Mouse (Mus musculus) kidney, adult 8-10 months (tissue): Measurements from ENCODE around the gene Cdh20.
"Not testable (repeated sequence)": the region's sequence is repeated elsewhere in the genome, so short reads cannot be mapped to it uniquely, and the experiment has no call there.

Experiments used
- DNase-seq, 2 experiments: peaks; one replicate each; pipeline ENCODE4 v3.0.0; 2022

Gene Cdh20

DNA sequence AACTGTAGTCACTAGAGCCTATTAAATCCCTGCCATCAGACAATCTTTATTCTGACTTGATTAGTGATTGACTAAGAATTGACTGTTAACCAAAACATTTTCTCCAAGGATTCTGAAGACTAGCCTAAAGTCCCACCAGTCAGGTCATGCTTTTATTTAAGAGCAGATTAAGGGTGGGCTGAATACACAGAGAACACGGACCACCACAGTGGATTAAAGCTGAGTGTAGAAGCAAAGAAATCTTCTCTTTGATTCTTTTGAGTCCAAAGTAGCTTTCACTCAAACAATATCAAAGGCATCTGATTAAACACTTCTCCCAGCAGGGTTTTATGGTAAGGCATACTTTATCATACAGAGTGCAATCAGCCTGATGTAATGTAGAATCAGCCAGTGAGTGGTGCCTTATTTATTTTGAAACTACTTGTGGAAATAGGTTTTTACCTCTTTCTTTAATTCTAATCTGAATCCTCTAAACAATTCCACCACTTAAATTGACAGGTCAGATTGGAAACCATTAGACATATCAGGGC lies 149.0 kb downstream of the Cdh20 start:
- no peak for DNase-seq

DNA sequence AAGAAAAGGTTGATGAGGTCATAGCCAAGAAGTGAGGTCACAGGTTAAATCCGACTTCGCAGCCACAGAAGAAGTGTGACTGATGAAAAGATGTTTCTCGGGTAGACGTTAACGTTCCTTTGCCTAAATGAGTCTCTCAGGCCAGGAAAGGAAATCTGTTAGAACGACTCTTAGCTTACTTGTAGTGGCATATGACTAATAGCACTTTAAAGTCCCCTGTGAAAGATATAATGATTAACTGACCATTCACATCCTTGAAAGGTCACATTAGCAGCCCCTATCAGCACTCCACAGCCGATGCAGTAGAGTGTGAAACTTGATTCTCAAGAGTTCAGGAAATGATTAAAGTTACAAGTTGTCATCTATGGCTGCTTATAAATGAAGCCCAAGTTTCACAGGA lies 164.7 kb downstream of the Cdh20 start:
- no peak for DNase-seq

DNA sequence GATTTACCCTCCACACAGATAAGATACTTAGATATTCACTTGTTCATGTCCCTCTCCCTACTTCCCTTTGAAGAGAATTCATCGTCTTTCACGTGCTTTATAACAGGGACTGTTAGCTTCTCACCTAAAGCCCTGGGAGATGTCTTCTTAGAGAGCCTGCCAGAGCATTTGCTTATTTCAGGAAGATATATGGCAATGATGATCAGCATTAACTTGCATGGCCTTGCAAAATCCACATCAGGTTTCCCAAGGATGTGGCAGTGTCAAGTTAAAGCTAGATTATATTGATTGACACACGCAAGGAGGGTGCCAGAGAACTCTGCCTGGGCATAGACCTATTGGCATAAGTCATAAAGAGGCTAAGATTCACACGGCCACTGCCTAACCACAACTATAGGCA lies 168.6 kb downstream of the Cdh20 start:
- DNase-seq: no peak

DNA sequence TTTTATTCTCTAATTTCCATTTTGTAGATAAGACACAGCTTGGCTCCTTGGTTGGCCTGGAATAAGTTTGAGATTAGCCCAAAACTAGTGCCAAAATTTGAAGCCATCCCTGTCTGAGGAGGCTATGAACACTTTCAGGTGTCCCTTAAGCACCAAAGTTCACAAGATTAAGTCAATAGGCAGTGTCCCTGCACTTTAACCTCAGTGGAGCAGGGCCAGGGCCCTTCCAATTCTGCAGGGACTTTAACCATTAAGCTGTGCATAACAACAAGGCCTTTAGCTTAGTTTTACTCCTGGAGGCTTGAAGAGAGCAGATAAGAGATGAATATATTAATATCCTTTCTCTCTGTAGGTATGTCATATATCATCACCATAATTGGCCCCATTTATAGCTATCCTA lies 170.8 kb downstream of the Cdh20 start:
- DNase-seq: peak; percentile 34 to 57

DNA sequence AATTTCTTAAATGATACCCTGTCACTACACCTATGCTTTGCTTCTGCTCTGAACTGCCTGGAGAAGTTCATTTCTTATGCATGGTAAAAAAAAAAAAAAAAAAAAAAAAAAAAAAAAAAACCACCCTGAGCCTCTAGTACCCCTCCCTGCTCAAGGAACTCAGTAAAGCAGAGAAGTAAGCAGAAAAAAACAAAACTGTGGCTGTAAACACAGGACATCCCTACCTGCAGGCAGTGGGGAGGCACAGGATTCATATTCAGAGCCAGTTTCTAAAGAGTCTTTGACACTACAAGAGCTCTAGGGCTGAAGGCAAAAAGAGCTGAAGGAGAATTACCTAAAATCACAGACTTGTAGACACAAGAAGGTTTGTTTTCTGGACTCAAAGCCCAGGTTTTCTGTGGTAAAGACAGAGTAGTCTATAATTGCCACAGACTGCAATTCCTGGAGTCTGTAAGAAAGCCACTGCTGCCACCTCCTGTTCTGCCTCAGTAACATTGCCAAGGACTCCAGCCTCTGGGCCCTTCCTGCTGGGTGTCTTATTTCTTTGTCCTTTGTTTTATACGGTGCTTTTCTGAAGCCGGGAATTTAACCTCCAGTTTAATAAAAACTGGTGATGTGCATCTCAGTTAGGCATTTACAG lies 176.3 kb downstream of the Cdh20 start:
- peak in 1 of 2 experiments; percentile 29 for DNase-seq

DNA sequence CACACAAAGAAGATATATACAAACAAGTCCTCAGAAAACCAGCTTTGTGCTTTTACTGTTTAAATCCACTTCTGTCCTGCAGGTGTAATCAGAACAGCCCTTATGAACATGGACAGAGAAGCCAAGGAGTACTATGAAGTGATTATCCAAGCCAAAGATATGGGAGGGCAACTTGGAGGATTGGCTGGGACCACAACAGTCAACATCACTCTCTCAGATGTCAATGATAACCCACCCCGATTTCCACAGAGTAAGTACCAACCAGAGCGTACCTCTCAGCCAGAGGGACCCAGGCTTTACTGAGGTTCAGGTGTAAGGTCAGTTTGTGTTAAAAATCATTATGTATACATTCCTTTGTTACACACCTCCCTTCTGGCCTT lies 176.8 kb downstream of the Cdh20 start:
- DNase-seq: no peak

DNA sequence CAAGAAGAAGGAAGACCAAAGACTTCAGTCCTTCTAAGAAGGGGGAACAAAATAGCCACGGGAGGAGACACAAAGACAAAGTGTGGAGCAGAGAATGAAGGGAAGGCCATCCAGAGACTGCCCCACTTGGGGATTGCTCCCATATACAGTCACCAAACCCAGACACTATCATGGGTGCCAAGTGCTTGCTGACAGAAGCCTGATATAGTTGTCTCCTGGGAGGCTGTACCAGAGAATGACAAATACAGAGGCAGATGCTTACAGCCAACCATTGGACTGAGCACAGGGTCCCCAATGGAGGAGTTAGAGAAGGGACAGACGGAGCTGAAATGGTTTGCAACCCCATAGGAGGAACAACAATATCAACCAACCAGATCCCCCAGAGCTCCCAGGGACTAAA lies 181.3 kb downstream of the Cdh20 start:
- not testable (repeated sequence) for DNase-seq

DNA sequence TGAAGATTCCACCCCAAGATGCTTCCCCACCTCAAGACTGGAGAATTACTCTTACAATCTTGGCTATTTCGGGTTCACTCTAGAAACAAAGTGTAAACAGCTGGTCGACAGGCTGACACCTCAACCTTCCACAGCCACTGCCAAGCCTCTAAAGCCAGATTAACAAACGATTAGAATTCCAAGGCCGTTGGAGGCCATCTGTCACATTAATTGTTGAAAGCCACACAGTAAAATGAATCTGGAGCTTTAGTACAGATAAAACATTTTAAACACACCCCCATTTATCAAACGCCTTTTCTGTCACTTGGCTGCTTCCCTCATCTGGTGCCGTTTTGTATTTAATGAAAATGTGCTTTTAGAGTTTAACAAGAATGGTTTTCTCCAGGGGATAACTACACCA lies 188.7 kb downstream of the Cdh20 start:
- DNase-seq: no peak

DNA sequence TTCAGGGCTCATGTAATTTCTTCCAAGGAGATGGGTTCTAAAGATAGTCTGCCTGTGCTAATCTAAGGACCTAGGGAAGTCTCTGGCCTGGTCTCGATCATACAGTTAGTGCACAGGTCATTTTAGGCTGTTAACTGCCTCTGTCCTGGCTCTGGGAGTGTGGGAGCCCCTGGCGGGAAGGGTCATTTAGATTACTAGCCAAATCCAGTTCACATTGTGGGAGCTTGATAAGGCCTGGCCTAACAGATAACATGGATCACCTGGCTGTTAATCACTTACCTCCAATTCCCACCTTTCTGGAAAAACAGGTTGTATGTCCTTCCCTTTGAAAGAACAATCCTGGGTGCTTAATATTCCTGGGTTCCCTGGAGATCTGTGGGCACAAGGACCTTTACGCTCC lies 193.3 kb downstream of the Cdh20 start:
- no peak for DNase-seq

DNA sequence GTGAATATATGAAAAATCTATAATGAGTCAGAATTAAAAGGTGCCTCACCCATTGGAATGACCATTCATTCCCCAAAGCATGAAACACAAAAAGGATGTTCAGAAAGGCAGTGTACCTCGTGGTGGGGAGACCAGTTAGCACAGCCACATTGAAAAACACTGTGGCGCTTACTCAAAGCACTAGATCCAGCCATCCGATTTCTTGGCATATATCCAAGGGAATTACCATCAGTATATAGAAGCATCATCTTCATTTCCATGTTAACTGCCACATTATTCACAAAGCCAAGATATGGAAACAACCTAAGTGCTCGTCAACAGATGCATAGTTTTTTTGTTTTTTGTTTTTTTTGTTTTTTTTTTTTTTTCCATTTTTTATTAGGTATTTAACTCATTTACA lies 193.9 kb downstream of the Cdh20 start:
- DNase-seq: no peak

DNA sequence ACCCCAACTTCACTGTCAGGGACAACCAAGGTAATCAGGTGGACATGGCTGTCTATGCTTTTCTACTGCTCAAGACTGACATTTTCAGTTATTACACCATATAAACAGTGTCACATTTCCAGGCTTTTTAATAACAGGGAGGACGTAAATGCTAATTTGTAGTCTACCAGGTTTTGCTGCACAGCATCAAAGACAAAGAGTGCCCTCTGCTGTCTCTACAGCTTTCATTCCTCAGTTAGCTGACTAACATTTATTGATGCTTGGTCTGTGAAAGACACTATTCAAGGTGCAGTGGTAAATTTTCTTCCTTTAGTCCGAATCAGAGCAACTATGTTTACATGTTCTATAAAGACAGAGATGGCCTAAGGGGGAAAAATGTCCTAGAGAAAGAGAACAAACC lies 210.7 kb downstream of the Cdh20 start:
- DNase-seq: no peak

DNA sequence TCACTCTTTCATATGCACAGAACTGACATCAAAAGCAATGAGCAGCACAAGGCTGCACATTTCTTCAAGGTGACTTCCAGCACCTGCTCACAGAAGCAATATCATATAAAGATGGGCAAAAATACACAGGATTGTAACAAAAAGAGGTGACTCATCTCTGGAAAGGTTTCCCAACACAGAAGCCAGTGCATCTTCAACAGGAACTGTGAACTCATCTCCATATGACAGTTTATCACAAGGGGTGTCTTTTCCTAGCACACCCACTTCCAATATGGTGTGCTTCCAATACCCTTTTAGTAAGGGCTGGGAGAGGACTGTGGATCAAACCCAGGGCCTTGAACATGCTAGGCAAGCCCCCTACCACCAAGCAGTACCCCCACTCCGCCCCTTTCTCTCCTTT lies 211.9 kb downstream of the Cdh20 start:
- DNase-seq: no peak

DNA sequence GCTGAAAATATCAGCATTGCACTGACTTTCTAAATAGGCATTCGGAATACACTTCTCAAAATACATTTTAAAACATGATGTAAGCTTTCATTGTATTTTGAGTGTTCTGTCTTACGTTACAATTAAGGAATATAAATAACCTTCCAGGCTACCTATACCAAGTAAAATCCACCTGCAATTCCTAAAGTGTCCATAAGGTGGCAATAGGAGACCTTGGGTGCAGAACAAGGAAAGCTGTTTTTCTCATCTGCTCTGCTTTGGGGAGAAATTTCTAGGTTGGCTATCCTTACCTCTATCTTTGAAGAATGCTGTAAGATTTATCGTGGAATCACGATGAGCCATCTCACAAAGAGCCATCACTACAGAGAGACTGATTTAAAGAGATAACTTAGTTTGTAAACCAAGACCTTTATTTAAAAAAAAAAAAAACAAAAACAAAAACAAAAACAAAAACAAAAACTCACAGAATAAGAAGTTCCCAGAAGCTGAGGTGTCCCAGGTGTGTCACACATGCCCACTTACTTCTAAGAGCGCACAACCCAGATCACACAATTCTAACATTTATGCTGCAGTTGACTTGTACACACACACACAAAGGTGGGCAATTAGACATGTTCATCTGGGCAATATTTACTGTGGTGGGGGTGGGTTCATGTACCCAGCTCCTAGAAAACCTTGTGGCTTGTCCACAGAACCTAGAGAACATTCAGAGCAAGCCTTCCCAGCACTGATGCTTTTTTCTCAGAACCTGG lies 218.1 kb downstream of the Cdh20 start:
- peak; percentile 7 to 9 for DNase-seq

DNA sequence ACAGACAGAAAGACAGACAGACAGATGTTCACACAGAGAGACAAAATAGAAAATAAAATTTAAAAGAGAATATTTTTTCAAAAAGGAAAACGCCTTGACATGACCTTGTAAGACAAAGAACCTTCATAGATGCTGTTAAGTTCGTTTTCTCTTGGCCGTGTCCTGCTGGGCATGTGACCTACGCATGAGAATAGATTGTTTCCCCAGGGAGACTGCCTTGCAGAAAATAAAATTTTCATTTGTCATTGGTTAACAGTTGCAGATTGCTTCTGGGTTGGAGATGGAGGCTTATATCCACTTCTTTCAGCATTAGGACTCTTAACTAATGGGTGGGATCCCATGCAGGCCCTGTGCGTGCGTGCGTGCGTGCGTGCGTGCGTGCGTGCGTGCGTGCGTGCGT lies 219.2 kb downstream of the Cdh20 start:
- DNase-seq: no peak

DNA sequence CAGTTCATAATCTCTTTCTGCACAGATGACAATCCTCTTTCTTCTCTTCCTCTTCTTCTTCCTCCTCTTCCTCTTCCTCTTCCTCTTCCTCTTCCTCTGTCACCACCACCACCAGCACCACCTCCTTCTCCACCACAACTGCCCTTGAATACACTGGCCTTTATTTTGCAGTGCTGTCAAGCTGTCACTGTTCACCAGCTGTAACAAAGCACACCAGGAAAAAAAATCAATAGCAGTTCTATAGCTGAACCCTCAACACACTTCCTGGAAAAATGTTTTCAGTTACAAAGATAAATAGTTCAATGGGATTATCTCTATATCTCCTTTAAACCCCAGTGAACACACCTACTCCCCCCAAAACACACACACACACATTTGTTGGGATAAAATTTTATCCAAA lies 224.1 kb downstream of the Cdh20 start:
- no peak for DNase-seq

DNA sequence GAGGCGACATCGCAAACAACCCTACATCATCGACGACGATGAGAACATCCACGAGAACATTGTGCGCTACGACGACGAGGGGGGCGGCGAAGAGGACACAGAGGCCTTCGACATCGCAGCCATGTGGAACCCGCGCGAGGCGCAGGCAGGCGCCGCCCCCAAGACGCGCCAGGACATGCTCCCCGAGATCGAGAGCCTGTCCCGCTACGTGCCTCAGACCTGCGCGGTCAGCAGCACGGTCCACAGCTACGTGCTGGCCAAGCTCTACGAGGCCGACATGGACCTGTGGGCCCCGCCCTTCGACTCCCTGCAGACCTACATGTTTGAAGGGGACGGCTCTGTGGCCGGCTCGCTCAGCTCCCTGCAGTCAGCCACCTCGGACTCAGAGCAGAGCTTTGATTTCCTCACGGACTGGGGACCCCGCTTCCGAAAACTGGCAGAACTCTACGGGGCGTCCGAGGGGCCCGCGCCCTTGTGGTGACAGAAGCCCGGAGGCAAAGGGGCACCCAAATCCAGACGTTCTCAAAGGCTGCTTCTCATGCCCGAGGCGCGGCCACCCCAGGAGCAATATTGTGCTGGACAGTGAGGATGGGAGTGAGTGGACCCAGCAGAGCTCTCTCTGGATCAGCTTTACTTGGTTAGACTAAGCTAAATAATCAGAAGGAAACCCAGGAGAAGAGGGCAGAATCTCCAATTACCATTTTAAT lies 225.7 kb downstream of the Cdh20 start:
- DNase-seq: peak; percentile 12 to 39

DNA sequence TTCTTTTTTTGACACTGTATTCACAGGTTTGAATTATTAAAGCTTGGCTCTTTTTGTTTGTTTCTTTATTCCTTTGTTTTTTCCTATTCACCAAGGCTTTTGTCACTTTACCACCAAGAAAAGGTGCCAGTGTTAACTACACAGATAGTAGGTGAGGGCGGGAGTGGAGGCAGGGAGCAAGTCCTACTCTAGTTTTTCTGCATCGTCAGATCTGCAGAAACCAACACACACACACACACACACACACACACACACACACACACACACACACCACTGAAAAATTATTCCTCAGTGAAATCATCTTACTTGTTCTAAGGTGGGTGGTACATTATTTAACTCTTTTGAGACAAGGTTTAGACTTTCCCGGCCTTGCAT lies 226.3 kb downstream of the Cdh20 start:
- DNase-seq: no peak

DNA sequence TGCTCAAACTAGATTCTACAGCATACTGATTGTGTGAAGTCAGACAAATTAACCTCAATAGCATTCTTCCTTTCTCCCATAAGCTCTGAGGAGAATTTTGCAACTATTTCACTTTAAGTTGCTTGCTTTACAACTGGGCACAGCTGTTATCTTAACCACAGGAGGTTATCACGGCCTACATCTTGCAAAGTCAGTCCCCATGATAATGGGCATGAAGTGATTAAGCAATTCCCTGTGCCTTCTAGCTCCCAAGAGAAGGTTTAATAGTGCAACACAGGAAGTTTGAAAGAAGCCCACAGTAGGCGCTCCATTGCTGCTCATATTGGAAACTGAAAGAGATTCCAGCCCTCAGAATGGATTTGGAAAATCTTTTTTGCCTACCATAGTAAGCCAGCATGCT lies 229.5 kb downstream of the Cdh20 start:
- no peak for DNase-seq

DNA sequence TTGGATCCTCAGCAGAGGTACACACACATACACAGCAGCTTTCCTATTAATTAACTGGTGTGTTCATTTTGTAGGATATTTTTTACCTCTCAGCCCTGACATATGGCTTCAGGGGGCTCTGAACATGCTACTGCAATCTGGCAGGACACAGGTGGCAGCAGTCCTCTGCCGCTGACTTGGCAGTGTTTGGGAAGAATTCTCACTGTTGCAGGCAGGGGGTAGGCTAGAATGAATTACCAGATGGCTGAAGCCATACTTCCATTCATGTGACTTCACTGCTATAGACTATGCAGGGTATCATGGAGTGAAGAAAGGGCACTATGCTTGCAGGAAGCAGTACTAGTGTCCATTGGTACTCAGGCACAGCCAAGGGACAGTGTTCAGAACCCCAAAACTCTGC lies 233.8 kb downstream of the Cdh20 start:
- no peak for DNase-seq

DNA sequence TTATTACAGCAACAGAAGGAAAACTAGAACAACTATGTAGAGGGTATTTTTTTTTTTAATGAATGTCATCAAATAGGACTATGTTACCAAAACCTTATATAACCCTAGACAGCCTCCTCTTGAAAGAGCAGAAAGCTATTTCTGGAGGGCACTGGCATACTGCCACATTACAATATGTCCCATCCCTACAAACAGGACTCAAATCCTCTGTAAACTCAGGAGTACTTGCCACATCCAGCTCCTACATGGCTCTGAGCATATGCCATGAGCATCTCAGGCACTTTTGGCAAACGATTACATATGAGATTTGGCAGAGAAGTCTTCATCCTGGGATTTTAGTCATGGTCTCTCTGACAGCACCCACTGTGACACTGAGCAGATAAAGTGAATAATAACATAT lies 235.5 kb downstream of the Cdh20 start:
- no peak for DNase-seq

DNA sequence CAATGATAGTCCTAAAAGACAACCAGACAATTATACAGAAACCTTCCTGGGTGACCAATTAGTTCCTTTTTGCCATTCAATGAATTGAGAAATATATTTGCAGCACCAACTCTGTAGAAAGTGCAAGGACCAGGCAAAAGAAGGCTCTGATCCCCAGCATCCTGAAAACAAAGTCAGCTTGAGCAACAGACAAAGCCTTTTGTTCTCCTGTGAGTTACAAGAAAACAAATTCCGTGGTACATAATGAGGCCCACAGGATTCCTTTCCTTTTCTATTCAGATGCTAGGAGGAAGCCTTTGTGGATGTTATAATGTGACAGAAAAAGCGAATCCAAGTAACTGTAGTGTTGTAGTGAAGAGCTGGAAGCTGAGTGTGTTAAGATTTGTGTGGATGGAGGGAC lies 244.3 kb downstream of the Cdh20 start:
- no peak for DNase-seq

DNA sequence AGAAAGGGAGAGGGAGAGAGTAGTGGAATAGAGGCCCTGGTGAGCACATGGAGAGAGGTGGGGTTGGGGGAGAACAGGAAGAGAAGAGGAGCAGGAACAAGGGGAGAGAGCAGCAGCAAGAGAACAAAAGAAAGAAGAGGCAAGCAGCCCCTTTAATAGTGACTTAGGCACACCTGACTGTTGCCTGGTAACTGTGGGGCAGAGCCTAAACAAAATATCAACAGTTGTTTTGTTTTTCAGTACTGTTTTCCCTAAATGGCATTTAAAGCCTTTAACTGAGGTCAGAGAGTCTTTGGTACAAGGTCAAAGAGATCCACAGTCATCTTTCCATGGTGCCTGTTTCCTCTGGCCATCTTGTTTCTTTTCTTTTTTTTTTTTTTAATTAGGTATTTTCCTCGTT lies 245.0 kb downstream of the Cdh20 start:
- no peak for DNase-seq

DNA sequence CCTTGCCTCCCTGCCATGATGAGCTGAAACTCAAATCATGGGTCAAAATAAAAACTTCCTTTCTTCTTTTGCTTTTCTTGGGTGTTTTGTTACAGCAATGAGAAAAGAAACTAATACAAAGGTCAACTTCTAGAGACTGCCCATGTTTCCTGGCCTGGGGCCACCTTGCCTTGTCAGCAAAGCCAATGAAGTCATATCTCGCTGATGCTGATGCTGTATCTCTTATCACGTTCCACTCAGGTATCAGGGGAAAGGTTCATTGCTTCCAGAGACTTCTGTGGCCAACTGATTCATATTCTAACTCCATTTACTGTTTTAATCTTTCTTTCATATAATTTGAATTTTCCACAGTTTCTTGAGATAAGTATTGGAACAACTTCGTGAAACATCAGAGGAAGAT lies 273.3 kb downstream of the Cdh20 start:
- peak in 1 of 2 experiments; percentile 11 for DNase-seq
